Mouse (Mus musculus) ES-E14 (cell line): Measurements from ENCODE around the gene Tmem201.

Experiments used
- MAFK ChIP-seq: IDR thresholded peaks from 2 replicates; pipeline ENCODE4 v1.6.1; 2014; ENCODE audit warnings: mild to moderate bottlenecking, low read depth, low read length, inconsistent platforms; ENCODE audit not compliant: insufficient read depth
- ZC3H11A ChIP-seq: IDR thresholded peaks from 2 replicates; pipeline ENCODE4 v1.6.1; 2012; ENCODE audit warnings: low read depth, mild to moderate bottlenecking, inconsistent platforms, low read length, borderline replicate concordance

GRCm38 (mm10) chr4:149735624-149736250, 2.1 kb downstream of the Tmem201 start:
- TF ChIP-seq MAFK (no peak), ZC3H11A (no peak)
